Mouse (Mus musculus) spleen, postnatal 14 days (tissue): Measurements from ENCODE around the gene Kcnb1.

Experiments
- DNase-seq, 2 experiments: peaks; one replicate each; pipeline ENCODE4 v3.0.0; 2021 to 2022; ENCODE audit warnings: low spot score in 2 of 2

The Kcnb1 gene

GRCm38 (mm10) chr2:167078931-167079495 is 110.9 kb downstream of the Kcnb1 start:
- DNase-seq: no peak

- DNase-seq: no peak
Observed at GRCm38 (mm10) chr2:167078486-167078885, 111.5 kb downstream of the Kcnb1 start.

- no peak for DNase-seq
Observed at GRCm38 (mm10) chr2:167077199-167077962, 112.6 kb downstream of the Kcnb1 start.

- no peak for DNase-seq
Observed at GRCm38 (mm10) chr2:167076759-167077158, 113.2 kb downstream of the Kcnb1 start.

GRCm38 (mm10) chr2:167076352-167076751 is 113.6 kb downstream of the Kcnb1 start:
- DNase-seq: no peak

GRCm38 (mm10) chr2:167074587-167074986 is 115.4 kb downstream of the Kcnb1 start:
- DNase-seq: no peak

- peak; percentile 76 to 90 for DNase-seq
Observed at GRCm38 (mm10) chr2:167071641-167072601, 118.0 kb downstream of the Kcnb1 start.

- no peak for DNase-seq
Observed at GRCm38 (mm10) chr2:167071266-167071640, 118.7 kb downstream of the Kcnb1 start.

- DNase-seq: no peak
Observed at GRCm38 (mm10) chr2:167070341-167070740, 119.6 kb downstream of the Kcnb1 start.

- no peak for DNase-seq
Observed at GRCm38 (mm10) chr2:167067575-167067974, 122.4 kb downstream of the Kcnb1 start.

- DNase-seq: no peak
Observed at GRCm38 (mm10) chr2:167066528-167067516, 123.1 kb downstream of the Kcnb1 start.

- no peak for DNase-seq
Observed at GRCm38 (mm10) chr2:167066031-167066430, 123.9 kb downstream of the Kcnb1 start.

GRCm38 (mm10) chr2:167064601-167065295 is 125.2 kb downstream of the Kcnb1 start:
- no peak for DNase-seq

- DNase-seq: no peak
Observed at GRCm38 (mm10) chr2:167063906-167064496, 126.0 kb downstream of the Kcnb1 start.

GRCm38 (mm10) chr2:167062965-167063880 is 126.7 kb downstream of the Kcnb1 start, which contains the start of gene Znfx1:
Gene Znfx1, minus strand, starts transcription at chr2:167063015.
- peak; percentile 97 to 98 for DNase-seq

GRCm38 (mm10) chr2:167062497-167062911 is 127.5 kb downstream of the Kcnb1 start:
- peak; percentile 92 to 94 for DNase-seq

- DNase-seq: peak in 1 of 2 experiments; percentile 20
Observed at GRCm38 (mm10) chr2:167061381-167062034, 128.4 kb downstream of the Kcnb1 start.

- DNase-seq: no peak
Observed at GRCm38 (mm10) chr2:167060761-167061160, 129.2 kb downstream of the Kcnb1 start.
